In genomic region chr4:103177681-103178080, GRCm38 (mm10) we compare ENCODE assay signal across 26 mouse cellular contexts. TPM values are rescaled to one million over a fixed set of nuclear protein-coding genes. Genes with fewer than 3 reads are reported as not detected.
DNase-seq lines count a peak whose midpoint lies in the region; ATAC-seq and TF ChIP-seq lines count a peak whose summit lies in the region.
"Had no signal": no experiment of that assay in that cellular context is flagged by ENCODE, and none has a peak within 500 bp of the region (broad histone marks: within the 10 kb centered on the region; RNA-seq: fewer than 3 reads in every experiment).

No protein-coding gene starts in this region.

- no peak overlapping the region for H3K4me2 ChIP-seq in heart, embryonic 16.5 days (ENCODE audit: low read depth, low read length)
- H3K4me2 ChIP-seq: embryonic facial prominence, embryonic 15.5 days; hindbrain, embryonic 12.5 days had no signal

- peak overlapping the region; percentile 13; the same call in 1 of the 2 replicates for H3K4me3 ChIP-seq in gastrocnemius, adult 2 months
- H3K4me3 ChIP-seq in heart, embryonic 16.5 days (ENCODE audit: low read length): no peak overlapping the region
- H3K4me3 ChIP-seq in heart, embryonic 10.5 days: no peak overlapping the region
- H3K4me3 ChIP-seq in left cerebral cortex, adult 2 months: no peak overlapping the region
- H3K4me3 ChIP-seq: embryonic facial prominence, embryonic 15.5 days; erythroblast, embryonic 14.5 days; forebrain, embryonic 10.5 days; heart, embryonic 13.5 days; hindbrain, embryonic 12.5 days had no signal

- no peaks in the 10 kb centered on the region for H3K27me3 ChIP-seq in heart, embryonic 16.5 days (ENCODE audit: control insufficient read depth, insufficient read depth, low read length)
- H3K27me3 ChIP-seq in heart, embryonic 10.5 days (ENCODE audit: insufficient read depth, poor library complexity, severe bottlenecking): no peaks in the 10 kb centered on the region
- H3K27me3 ChIP-seq: CH12.LX; embryonic facial prominence, embryonic 15.5 days; heart, embryonic 13.5 days; hindbrain, embryonic 12.5 days; Patski had no signal

- no peak for ATAC-seq in heart, embryonic 16.5 days (replicated peaks; ENCODE audit: extremely low read depth, insufficient read depth, low FRiP score)
- ATAC-seq: activated CD4-positive, CD25-positive, alpha-beta regulatory T cell, adult 4 months; forebrain, embryonic 14.5 days; hindbrain, embryonic 16.5 days; inflammation-experienced regulatory T-cells, adult 6 months; Patski had no signal

- no peak for TF ChIP-seq CTCF in gastrocnemius, adult 2 months (IDR thresholded peaks at IDR 0.05)
- no peak for TF ChIP-seq CTCF in left cerebral cortex, adult 2 months (IDR thresholded peaks at IDR 0.05)

- no peak for DNase-seq in gastrocnemius, adult 2 months
- DNase-seq in gastrocnemius, adult 18-20 months (ENCODE audit: low spot score): no peak
- DNase-seq in heart, embryonic 10.5 days (ENCODE audit: low spot score): no peak
- DNase-seq in left cerebral cortex, adult 2 months (ENCODE audit: extremely low spot score in 1 of 2, low spot score in 2 of 2): no peak
- DNase-seq in left cerebral cortex, postnatal 14 days (ENCODE audit: low spot score in 2 of 2): no peak
- no peak for DNase-seq in adrenal gland, postnatal 10 days
- DNase-seq in adrenal gland, adult 8-10 months: no peak
- DNase-seq: adrenal gland, postnatal 36 days; cerebellum, adult 11 months; cerebellum, postnatal 14 days; embryo, embryonic 11 days; gastrocnemius, postnatal 25 days; heart, postnatal 4 days; kidney, adult 18-20 months had no signal

- no peaks in the 10 kb centered on the region for H3K9me3 ChIP-seq in heart, embryonic 16.5 days (replicated peaks; ENCODE audit: control insufficient read depth, low read length)
- H3K9me3 ChIP-seq in heart, embryonic 10.5 days: no peaks in the 10 kb centered on the region
- H3K9me3 ChIP-seq: embryonic facial prominence, embryonic 15.5 days; forebrain, embryonic 10.5 days; heart, embryonic 13.5 days; hindbrain, embryonic 12.5 days had no signal

- peak overlapping the region; percentile 92 for H3K27ac ChIP-seq in gastrocnemius, adult 2 months
- H3K27ac ChIP-seq in heart, embryonic 16.5 days (ENCODE audit: low read length): peak overlapping the region; percentile 92
- no peak overlapping the region for H3K27ac ChIP-seq in heart, embryonic 10.5 days
- peak overlapping the region; percentile 78 for H3K27ac ChIP-seq in left cerebral cortex, adult 2 months
- H3K27ac ChIP-seq: forebrain, embryonic 10.5 days; hindbrain, embryonic 12.5 days had no signal

- H3K36me3 ChIP-seq in heart, embryonic 16.5 days (ENCODE audit: control insufficient read depth, insufficient read depth): peaks cover 4% of the 10 kb centered on the region
- H3K36me3 ChIP-seq in heart, embryonic 10.5 days: peaks cover 25% of the 10 kb centered on the region

- intact Hi-C loops in gastrocnemius, adult 2 months (cut with DNase I): no loop called here
- intact Hi-C loops in left cerebral cortex, adult 2 months (cut with DNase I): loop anchor here (2.0 kb wide), 1 partner anchor 37 kb away; the partner anchor contains the start of gene Slc35d1
- intact Hi-C loops in left cerebral cortex, postnatal 14 days (cut with DNase I): no loop called here

- 79% methylated on average over 1 of the region's 1 CpGs for WGBS in heart, embryonic 16.5 days
- WGBS in heart, embryonic 10.5 days: 93% methylated on average over 1 of the region's 1 CpGs

- H3K4me1 ChIP-seq in heart, embryonic 16.5 days (ENCODE audit: control insufficient read depth, insufficient read depth, low read length): peaks cover 22% of the 10 kb centered on the region
- peaks cover 18% of the 10 kb centered on the region for H3K4me1 ChIP-seq in heart, embryonic 10.5 days

- no peak overlapping the region for H3K9ac ChIP-seq in heart, embryonic 16.5 days (ENCODE audit: low read length)
- H3K9ac ChIP-seq: embryonic facial prominence, embryonic 15.5 days; heart, embryonic 13.5 days; hindbrain, embryonic 12.5 days had no signal

RNA-seq across cellular contexts. Expression of gene Slc35d1, which starts 37.3 kb away (rescaled TPM):
- total RNA-seq in gastrocnemius, adult 2 months (2021): 1 to 10 TPM; 4.6 to 6.3 TPM
- total RNA-seq in gastrocnemius, adult 18-20 months (2021): 1 to 10 TPM; 6.0 to 7.4 TPM
- polyA plus RNA-seq in heart, embryonic 16.5 days (2015; fragmentation: Nextera tagmentation; extraction: Ambion mirVana): 7.4 and 10.2 TPM in 2 replicates
- 7.5 and 9.3 TPM in 2 replicates for polyA plus RNA-seq in heart, embryonic 10.5 days (2016; fragmentation: Nextera tagmentation; extraction: Ambion mirVana)
- total RNA-seq in left cerebral cortex, adult 2 months (2021): 10 to 100 TPM; 12.7 to 12.8 TPM
- total RNA-seq in left cerebral cortex, postnatal 14 days (2021): 10 to 100 TPM; 12.6 to 14.6 TPM
- total RNA-seq in adrenal gland, postnatal 10 days (2021): 10 to 100 TPM; 13.9 to 14.8 TPM
- 10 to 100 TPM; 16.6 to 25.4 (median 20.8) TPM for total RNA-seq in adrenal gland, adult 8-10 months (2022)
